Mouse (Mus musculus): ENCODE results near the gene Gm17545. TPM values are rescaled to one million over a fixed set of nuclear protein-coding genes. Genes with fewer than 3 reads are reported as not detected.

Gm17545 gene
- polyA plus RNA-seq, 1 experiment from 2014 or later = not detected

DNA sequence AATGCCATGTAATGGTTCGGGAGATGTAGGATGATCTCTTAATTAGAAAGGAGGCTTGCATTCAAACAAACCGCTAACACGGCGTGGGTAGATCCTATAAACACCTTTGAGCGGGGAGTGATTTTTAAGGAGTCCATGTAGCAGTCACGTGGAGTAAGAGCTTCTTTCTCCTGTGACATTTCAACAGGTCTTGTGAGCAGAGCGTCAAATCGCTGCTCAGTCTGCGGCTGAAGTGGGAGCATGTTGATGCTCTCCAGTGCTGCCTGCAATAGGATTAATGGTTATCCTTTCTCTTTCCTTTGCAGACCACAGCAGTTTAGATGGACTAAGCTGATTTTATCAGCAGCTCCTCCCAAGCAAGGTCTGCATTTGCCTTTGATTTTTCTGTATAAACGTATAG is 22.2 kb downstream of the Gm17545 start:
- Histone ChIP-seq H3K9ac (peak overlapping the region; percentile 58; the same call in 1 of the 2 replicates), H3K36me3 (no peaks in the 10 kb centered on the region), H3K4me2 (replicated peaks) (peak overlapping the region; percentile 90), H3K4me3 (peak overlapping the region; percentile 60), H3K9me3 (no peaks in the 10 kb centered on the region), H3K27ac (no peak overlapping the region), H3K27me3 (replicated peaks) (no peaks in the 10 kb centered on the region), H3K4me1 (no peaks in the 10 kb centered on the region)
- ATAC-seq (ENCODE audit: low FRiP score, low read depth) = no peak; the same call in 1 of the 2 replicates
- WGBS = 6% methylated on average over 10 of the region's 10 CpGs

DNA sequence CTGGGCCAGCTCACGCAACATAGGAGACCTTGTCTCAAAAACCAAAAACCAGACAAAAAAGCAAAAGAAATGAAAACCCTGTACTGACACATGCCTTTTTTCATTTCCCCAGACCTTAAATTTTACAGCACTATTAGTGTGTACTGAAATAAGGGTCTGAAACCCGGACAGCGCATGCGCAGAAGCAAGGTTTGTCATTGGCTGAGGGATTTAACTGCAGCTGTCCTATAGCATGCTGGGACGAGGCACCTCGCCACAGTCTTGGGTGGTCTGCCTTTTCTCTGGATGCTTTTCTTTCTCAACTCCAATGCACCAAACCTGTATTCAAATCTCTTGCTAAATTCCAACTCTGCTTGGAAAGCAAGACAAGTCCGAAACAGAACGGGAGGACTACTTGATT is 24.9 kb downstream of the Gm17545 start:
- Histone ChIP-seq H3K9me3 (no peaks in the 10 kb centered on the region), H3K27ac (no peak overlapping the region), H3K27me3 (replicated peaks) (no peaks in the 10 kb centered on the region), H3K4me1 (no peaks in the 10 kb centered on the region), H3K4me3 (no peak overlapping the region), H3K36me3 (no peaks in the 10 kb centered on the region), H3K9ac (no peak overlapping the region), H3K4me2 (replicated peaks) (no peak overlapping the region)
- ATAC-seq (ENCODE audit: low FRiP score, low read depth) = no peak
- WGBS = 95% methylated on average over 8 of the region's 8 CpGs

DNA sequence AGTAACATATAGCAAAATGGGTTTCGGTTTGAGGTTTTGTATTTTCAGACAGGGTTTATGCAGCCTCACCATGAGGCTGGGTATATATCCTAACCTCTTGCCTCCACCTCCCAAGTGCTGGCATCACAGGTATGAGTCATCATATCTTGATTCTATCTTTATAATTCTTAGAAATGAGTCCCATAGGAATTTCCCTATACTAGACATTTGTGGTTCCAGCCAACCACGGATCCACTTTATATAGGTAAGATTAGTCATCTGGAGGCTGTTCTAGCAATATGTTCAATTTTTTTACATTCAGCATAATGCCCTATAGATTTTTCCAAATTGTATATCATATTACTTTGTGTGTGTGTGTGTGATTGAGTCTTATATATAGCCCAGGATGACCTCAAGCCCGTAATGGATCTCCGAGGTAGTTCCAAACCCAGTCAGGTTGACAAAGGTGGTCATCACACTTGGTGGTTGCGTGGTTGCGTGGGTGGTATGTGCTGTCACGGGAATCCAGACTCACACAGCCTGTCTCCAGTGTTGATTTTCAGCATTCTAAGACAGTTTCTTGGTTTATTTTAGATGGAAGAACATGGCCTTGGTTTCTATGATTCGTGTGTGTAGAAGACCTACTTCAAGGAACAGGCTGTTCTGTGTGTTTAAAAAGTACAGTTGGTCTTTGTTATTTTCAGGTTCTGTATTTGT is 29.9 kb downstream of the Gm17545 start:
- H3K9ac ChIP-seq = no peak overlapping the region
- no peaks in the 10 kb centered on the region for H3K4me1 ChIP-seq
- no peak overlapping the region for H3K27ac ChIP-seq
- no peaks in the 10 kb centered on the region for H3K27me3 ChIP-seq (replicated peaks)
- no peaks in the 10 kb centered on the region for H3K36me3 ChIP-seq
- no peak for ATAC-seq (ENCODE audit: low FRiP score, low read depth)
- 97% methylated on average over 8 of the region's 8 CpGs for WGBS
- H3K4me2 ChIP-seq (replicated peaks) = no peak overlapping the region
- no peak overlapping the region for H3K4me3 ChIP-seq
- no peaks in the 10 kb centered on the region for H3K9me3 ChIP-seq

DNA sequence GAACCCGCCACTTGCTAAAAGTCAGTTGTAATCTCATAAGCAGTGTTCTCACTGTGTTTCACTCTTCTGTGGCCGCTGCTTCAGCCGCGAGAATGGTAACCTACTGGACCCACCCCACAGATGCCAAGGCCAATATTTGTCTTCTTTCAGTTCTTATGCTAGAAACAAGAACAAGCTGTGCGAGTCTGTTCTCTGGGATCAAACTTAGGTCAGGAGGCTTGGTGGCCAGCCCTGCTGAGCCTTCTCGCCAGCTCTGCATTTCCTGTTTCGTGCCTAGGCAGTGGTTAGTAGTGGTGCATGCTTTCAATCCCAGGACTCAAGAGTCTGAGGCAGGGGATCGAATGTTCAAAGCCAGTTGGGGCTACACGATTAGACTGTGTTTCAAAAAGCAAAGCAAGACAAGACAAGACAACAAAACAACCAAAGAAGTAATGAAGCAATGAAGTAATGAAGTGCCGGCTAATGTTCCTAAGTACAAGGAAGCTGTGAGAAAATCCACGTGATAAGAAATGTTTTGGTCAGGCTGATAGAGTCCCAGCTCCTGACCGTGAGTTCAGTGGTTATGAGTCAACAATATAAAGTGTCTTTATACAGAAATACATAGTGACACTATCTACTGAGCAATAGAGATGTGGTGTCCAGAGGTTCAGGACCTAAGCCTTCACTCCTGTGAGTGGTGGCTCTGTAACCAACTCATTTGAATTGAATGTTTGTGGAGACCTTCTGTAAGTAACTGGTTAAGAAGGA is 30.6 kb downstream of the Gm17545 start:
- Histone ChIP-seq H3K9me3 (no peaks in the 10 kb centered on the region), H3K4me1 (no peaks in the 10 kb centered on the region), H3K4me2 (replicated peaks) (no peak overlapping the region), H3K27ac (no peak overlapping the region), H3K9ac (no peak overlapping the region), H3K4me3 (no peak overlapping the region), H3K36me3 (no peaks in the 10 kb centered on the region), H3K27me3 (replicated peaks) (no peaks in the 10 kb centered on the region)
- ATAC-seq (ENCODE audit: low FRiP score, low read depth) = no peak
- WGBS = 91% methylated on average over 12 of the region's 12 CpGs

DNA sequence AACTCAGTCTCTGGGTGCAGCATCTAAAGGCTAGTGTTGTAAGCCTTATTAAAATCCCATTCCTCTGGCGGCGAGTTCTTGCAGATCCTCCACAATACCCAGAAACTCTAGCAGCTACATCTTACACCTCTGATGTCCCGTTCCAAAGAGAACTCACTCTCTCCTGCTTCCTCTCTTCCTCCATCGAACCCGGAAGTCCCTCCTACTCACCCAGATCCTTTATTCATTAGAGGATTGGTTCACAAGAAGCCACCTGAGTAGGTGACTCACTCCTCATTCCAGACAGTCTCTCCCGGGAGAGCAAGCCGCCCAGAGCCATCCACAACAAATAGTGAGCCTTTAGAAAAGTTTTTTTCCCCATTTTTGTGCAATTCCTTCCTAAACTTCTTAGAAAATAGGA is 32.1 kb downstream of the Gm17545 start:
- no peak overlapping the region for H3K4me2 ChIP-seq (replicated peaks)
- no peak for ATAC-seq (ENCODE audit: low FRiP score, low read depth)
- H3K4me3 ChIP-seq = no peak overlapping the region
- no peak overlapping the region for H3K27ac ChIP-seq
- no peaks in the 10 kb centered on the region for H3K4me1 ChIP-seq
- no peaks in the 10 kb centered on the region for H3K9me3 ChIP-seq
- 92% methylated on average over 7 of the region's 7 CpGs for WGBS
- no peaks in the 10 kb centered on the region for H3K27me3 ChIP-seq (replicated peaks)
- no peak overlapping the region for H3K9ac ChIP-seq
- H3K36me3 ChIP-seq = no peaks in the 10 kb centered on the region

DNA sequence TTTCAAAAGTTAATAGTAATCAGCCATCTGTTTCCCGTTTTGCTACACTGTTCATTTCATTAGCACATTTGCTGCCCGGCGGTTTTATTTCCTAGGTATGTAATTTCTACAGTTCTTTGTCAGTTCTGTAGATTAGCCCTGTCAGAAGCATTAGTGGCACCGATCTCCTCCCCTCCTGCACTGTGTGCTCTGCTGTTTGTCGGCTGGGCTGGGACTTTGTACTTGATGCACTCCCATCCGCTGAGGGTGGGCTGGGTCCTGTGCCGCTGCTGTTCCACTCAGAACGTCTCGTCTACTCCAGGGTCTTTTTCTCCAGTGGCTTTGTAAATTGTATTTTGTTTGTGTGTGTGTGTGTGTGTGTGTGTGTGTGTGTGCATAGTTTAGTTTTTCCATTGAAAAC is 34.9 kb downstream of the Gm17545 start:
- Histone ChIP-seq H3K27me3 (replicated peaks) (no peaks in the 10 kb centered on the region), H3K4me1 (no peaks in the 10 kb centered on the region), H3K9me3 (no peaks in the 10 kb centered on the region), H3K4me3 (no peak overlapping the region), H3K27ac (no peak overlapping the region), H3K4me2 (replicated peaks) (no peak overlapping the region), H3K36me3 (no peaks in the 10 kb centered on the region), H3K9ac (no peak overlapping the region)
- WGBS = 74% methylated on average over 9 of the region's 9 CpGs
- ATAC-seq (ENCODE audit: low FRiP score, low read depth) = no peak

DNA sequence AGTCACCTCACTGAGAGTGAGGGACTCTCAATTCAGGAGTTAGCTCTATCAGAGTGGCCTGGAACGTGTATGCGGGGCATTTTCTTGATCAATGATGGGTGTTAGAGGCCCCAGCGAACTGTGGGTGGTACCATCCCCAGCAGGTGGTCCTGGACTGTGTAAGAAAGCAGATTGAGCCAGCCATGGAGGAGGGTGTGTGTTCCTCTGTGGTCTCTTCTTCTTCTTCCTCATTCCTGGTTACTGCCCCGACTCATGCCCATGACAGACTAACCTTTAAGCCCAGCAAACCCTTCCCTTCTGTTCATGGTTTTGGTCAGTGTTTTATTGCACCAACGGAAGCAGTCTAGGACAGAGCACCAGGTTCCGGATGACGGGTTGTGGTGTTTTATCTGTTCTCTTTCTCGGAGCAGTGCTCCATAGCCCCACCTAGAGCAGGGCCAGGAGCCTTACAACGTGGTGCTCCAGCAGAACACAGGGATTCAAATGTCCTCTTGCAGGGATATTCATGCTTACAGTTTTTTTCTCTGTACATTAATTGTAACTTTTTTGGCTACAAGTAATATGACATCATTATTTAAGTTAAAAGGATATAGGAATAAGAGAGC is 40.2 kb downstream of the Gm17545 start:
- no peaks in the 10 kb centered on the region for H3K27me3 ChIP-seq (replicated peaks)
- no peak overlapping the region for H3K9ac ChIP-seq
- H3K27ac ChIP-seq = no peak overlapping the region
- 84% methylated on average over 9 of the region's 9 CpGs for WGBS
- ATAC-seq (ENCODE audit: low FRiP score, low read depth) = no peak
- H3K4me3 ChIP-seq = no peak overlapping the region
- H3K36me3 ChIP-seq = peaks cover 5% of the 10 kb centered on the region; the same call in 1 of the 2 replicates
- H3K4me2 ChIP-seq (replicated peaks) = no peak overlapping the region
- H3K4me1 ChIP-seq = no peaks in the 10 kb centered on the region
- H3K9me3 ChIP-seq = no peaks in the 10 kb centered on the region

DNA sequence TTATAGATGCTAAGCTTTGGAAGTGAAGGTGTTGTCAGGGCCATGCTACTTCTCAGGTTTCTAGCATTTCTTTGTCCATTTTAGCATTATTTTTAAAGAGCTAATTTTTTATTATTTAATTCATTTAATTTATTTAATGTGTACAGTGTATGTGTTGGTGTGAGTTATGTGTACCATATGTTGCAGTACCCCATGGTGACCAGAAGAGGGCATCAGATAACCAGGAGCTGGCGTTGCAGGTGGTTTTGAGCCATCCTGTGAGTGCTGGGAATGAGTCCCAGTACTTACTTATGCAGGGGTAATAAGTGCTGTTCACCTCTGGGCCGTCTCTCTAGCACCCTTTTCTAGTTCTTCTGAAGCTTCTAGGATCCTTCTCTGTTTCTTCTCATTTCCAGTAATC is 41.0 kb downstream of the Gm17545 start:
- H3K9ac ChIP-seq = no peak overlapping the region
- no peak for ATAC-seq (ENCODE audit: low FRiP score, low read depth)
- no peaks in the 10 kb centered on the region for H3K27me3 ChIP-seq (replicated peaks)
- no peak overlapping the region for H3K4me2 ChIP-seq (replicated peaks)
- no peaks in the 10 kb centered on the region for H3K9me3 ChIP-seq
- H3K27ac ChIP-seq = no peak overlapping the region
- no peaks in the 10 kb centered on the region for H3K4me1 ChIP-seq
- 84% methylated on average over 2 of the region's 2 CpGs for WGBS
- H3K36me3 ChIP-seq = peaks cover 5% of the 10 kb centered on the region; the same call in 1 of the 2 replicates
- no peak overlapping the region for H3K4me3 ChIP-seq

DNA sequence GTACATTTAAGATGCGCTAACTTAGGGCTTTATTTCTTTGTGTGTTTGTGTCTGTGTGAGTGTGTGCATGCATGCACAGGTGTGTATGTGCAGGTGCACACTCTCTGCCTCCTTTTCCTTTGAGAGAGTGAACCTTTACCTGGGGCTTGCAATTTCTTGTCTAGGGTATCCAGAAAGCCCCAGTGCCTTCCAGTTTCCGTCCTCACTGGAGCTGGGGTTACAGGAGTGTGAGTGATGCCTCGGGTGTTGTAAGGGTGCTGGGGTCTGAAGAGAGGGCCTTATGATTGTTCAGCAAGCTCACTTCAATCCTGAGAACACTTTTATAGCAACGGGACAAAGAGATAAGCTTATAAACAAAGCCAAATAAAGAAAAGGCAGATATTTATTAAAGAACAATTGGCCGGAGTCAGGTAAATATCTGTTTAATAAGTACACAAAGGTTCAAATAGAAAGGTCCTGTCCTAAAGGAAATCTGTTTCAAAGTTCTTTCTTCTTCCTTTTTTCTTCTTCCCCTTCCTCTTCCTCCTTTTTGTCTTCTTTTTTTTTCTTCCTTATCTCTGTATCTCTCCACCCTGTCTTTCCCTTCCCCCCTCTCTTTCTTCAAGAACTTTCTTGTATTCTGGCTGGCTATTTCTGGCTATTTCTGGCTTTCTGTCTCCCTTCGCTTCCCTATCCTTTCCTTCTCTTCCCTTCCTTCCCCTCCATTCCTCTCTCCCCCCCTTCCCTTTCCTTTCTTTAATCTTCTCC is 43.1 kb downstream of the Gm17545 start:
- no peak for ATAC-seq (ENCODE audit: low FRiP score, low read depth)
- no peaks in the 10 kb centered on the region for H3K9me3 ChIP-seq
- no peak overlapping the region for H3K27ac ChIP-seq
- H3K4me2 ChIP-seq (replicated peaks) = no peak overlapping the region
- H3K4me3 ChIP-seq = no peak overlapping the region
- H3K36me3 ChIP-seq = peaks cover 5% of the 10 kb centered on the region; the same call in 1 of the 2 replicates
- H3K9ac ChIP-seq = no peak overlapping the region
- 93% methylated on average over 6 of the region's 6 CpGs for WGBS
- no peaks in the 10 kb centered on the region for H3K4me1 ChIP-seq
- no peaks in the 10 kb centered on the region for H3K27me3 ChIP-seq (replicated peaks)

DNA sequence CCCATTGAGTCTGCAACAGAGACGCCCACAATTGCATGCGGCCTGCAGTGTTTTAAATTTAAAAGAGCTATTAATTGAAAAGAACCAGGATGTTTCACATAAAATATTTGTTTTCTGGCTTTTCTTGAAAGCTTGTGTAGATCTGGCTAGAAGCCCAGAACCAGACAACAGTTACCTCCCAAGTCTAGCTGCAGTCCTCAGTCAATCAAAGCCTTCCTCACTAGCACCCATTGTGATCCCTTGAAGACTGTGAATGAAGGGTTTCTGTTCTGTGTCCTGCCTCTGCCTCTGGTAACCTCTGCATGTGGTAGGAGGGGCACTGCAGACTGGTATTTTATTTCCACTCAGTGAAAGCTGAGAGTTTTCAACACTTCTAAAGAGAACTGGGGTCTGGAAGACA is 48.9 kb downstream of the Gm17545 start:
- Histone ChIP-seq H3K36me3 (no peaks in the 10 kb centered on the region), H3K27ac (no peak overlapping the region), H3K9ac (no peak overlapping the region), H3K4me3 (no peak overlapping the region), H3K9me3 (no peaks in the 10 kb centered on the region), H3K4me2 (replicated peaks) (no peak overlapping the region), H3K27me3 (replicated peaks) (no peaks in the 10 kb centered on the region), H3K4me1 (no peaks in the 10 kb centered on the region)
- WGBS = 78% methylated on average over 2 of the region's 2 CpGs
- ATAC-seq (ENCODE audit: low FRiP score, low read depth) = no peak

DNA sequence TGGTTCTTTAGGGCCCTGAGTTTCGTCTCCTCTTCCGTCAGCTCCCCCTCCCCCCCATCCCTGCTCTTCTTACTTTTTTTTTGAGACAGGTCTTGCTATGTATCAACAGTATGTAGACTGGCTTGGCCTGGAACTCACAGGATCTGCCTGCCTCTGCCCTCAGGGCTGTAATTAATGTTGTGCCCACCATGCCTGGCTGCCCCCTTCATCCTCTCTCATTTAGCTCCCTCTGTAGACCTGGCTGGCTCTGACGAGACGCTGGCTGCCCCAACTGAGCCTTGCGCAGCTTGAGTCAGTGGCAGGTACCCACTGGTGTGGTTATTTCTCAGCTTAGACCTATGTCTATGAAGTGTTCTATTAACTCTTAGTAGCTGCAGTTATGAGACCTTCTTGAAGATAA is 49.5 kb downstream of the Gm17545 start:
- Histone ChIP-seq H3K36me3 (no peaks in the 10 kb centered on the region), H3K4me2 (replicated peaks) (no peak overlapping the region), H3K4me3 (no peak overlapping the region), H3K27me3 (replicated peaks) (no peaks in the 10 kb centered on the region), H3K9me3 (no peaks in the 10 kb centered on the region), H3K27ac (no peak overlapping the region), H3K4me1 (no peaks in the 10 kb centered on the region), H3K9ac (no peak overlapping the region)
- 84% methylated on average over 5 of the region's 5 CpGs for WGBS
- ATAC-seq (ENCODE audit: low FRiP score, low read depth) = no peak

DNA sequence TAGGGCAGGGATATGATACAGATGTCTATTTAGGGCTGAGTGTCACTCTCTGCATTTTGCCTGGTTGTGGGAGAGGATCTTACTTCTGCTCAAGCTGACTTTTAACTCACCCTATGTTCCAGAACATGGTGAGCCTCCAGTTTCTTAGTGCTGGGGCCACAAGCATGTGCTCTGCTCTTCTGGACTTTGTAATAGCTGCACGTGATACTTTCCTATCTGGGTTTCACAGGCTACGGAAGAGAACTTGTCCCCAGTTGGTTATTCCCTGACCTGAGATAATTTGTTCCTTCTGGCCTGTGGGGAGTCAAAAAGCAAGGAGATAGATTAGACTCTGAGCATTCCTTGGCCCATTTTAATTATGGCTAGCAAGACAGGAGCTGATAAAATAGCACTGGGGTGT is 51.5 kb downstream of the Gm17545 start:
- no peak overlapping the region for H3K9ac ChIP-seq
- no peak overlapping the region for H3K4me3 ChIP-seq
- no peak overlapping the region for H3K4me2 ChIP-seq (replicated peaks)
- no peaks in the 10 kb centered on the region for H3K4me1 ChIP-seq
- no peaks in the 10 kb centered on the region for H3K9me3 ChIP-seq
- no peak for ATAC-seq (ENCODE audit: low FRiP score, low read depth)
- WGBS = 86% methylated on average over 2 of the region's 2 CpGs
- no peak overlapping the region for H3K27ac ChIP-seq
- no peaks in the 10 kb centered on the region for H3K36me3 ChIP-seq
- no peaks in the 10 kb centered on the region for H3K27me3 ChIP-seq (replicated peaks)

All from neural tube, embryonic 12.5 days (tissue).